Mouse (Mus musculus) cerebellum, postnatal 4 days (tissue): ENCODE measurements around the gene Prss34.

Source experiments
- DNase-seq, 2 experiments: peaks; one replicate each; pipeline ENCODE4 v3.0.0; 2022; ENCODE audit warnings: low spot score in 2 of 2, mixed read lengths in 1 of 2

Gene Prss34

DNA sequence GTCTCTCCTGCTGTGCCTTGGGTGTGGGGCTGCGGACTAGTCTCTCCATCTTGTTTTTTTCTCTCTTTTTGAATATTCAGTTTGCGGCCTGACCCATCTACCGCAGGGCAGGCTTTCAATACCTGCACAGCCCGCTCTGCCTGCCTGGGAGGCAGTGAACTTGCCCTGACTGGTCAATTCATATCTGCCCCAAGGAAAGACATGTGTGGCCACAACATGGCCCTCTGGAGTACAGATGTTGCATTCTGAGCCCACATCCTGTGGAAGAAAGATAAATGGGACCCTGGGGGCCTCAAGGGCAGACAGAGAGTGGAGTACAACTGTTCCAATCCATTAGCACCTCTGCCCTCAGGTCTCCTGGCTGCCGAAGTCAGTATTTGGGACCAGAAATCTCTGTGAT, at the start of gene Prss34:
Gene Prss34 (plus strand): TSS at position 301 of the 400 bp plus-strand sequence.
- no peak for DNase-seq

DNA sequence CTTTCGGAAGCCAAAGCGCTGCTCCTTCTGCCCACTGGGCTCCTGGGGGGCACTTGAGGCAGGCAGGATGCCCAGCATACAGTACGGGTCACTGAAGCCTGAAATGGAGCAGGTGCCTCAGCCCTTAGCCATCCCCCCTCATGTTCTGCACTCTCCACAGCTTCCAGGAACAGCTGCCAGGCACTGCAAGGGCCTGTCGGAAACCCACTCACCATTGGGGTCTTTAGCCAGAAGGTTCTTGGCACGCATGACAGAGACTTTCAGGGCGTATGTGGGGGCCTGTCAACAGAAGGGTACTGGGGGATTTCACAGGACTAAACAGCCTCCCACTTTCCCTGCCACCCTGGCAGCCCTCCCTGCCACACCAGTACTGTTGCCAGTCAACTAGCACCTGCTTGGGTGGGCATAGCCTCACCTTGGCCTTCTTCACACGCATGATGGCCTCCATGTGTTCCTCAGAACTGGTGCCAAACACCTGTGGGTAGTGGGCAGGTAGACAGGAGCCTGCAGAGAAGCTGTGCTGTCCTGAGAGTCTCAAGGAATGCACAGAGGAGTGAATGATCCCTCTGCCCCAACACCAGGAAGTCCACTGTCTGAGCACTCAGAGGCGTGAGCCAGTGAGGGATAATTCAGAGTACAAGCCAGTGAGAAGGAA, 47.9 kb upstream of the Prss34 start:
- DNase-seq = peak in 1 of 2 experiments; percentile 54

GRCm38 (mm10) chr17:25252643-25253042, 45.6 kb upstream of the Prss34 start:
- DNase-seq = no peak

GRCm38 (mm10) chr17:25253760-25254159, 44.4 kb upstream of the Prss34 start:
- DNase-seq = no peak

DNA sequence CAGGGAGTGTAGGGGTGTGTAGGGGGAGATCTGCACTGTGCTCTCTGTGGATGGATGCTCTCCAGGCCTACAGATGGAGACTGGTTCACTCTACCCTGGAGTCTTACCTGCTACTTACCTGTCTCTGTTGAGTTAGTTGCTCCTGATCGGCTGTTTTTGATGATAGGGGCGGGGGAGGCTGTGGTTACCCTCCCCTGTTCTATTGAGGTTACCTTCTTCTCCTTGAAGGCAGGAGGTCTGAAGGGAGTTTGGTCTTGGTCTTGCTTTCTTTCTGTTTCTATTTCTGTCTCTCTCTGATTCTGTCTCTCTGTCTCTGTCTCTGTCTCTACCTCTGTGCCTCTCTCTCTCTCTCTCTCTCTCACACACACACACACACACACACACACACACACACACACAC, 43.1 kb upstream of the Prss34 start:
- DNase-seq = no peak

DNA sequence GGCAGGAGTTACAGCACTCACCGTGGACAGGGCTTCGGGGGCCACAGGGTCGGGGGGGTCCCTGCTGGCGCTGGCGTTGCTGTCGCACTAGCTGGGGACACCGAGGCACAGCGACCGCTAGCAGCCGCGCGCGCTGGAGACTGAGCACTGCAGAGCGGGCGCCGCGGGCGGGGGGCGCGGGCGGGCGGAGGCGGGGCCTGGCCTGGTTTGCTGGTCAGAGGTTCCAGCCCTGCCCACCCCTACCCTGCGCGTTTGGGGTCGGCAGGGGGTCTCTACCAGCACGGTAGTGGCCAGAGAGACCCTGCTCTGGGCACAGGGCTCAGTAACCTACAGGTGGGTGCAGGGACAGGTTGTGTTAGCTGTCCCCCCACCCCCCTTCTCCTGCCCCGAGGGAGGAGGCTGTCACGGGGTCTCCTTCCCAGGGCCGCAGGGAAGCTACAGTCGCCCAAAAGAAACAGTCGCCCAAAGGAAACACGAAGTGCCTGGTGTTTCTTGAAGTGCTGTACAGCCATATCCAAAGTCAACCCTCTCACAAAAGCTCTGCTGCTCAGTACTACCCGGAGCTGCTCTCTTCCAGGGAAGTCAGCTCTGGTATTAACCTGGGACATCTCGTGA, 41.9 kb upstream of the Prss34 start, which contains the start of gene Baiap3:
Gene Baiap3 (minus strand): TSS at position 225 of the 615 bp plus-strand sequence.
- DNase-seq = no peak

DNA sequence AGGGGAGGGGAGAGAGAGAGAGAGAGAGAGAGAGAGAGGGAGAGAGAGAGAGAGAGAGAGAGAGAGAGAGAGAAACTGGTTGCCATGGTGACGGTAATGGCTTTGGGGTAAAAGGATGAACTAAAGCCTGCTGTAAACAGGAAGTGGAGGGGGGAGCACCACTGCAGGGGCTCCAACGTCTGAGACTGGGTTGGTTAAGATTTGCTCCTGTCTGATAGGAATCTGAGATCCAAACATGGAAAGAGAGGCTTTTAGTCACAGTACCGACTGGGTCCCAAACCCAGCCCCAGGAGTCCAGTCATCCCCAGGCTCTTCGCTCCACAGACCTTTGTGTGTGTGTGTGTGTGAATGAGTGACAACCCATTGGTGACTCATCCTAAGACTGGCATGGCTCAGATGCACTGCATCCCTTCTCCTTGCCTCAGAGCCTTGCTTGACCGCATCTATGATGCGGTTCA, 40.4 kb upstream of the Prss34 start:
- no peak for DNase-seq

DNA sequence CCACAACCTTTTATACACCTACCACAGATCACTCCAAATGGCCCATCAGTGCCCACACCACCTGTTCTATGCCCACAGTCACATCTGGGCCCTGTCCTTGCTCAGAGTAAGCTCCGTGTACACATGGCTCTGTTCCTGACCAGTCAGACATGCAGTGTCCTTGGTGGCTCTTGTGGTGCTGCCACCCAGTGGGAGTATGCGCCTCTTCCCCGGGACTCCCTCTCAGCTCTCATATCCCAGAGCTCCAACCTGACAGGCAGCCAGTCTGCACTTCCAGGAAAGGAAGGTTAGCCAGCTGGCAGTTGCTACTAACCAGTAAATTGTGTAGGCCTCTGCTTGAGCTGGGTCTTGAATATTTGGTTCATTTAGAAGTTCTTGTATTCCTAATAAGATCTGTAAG, 33.7 kb upstream of the Prss34 start:
- DNase-seq = no peak

DNA sequence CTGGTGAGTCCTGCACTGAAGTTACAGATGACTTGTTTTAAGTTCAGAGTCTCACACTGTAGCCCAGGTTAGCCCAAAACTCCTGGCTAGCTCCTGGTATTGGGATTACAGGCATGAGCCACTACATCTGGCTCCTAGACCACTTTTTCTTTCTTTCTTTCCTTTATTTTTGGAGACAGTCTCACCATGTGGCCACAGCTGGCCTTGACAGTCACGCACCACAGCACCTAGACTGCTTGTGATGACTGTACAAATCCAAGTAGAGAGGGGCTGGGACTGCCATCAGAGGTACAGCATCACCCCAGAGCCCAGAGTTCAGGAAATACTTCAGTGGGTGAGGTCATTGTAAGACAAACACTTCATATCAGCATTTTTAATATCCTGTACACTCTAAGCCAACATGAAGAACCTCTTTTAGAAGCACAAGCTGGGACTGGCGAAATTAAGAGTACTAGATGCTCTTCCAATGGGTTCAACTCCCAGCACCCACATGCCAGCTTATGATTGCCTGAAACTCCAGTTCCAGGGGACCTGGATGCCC, 27.3 kb upstream of the Prss34 start:
- no peak for DNase-seq

DNA sequence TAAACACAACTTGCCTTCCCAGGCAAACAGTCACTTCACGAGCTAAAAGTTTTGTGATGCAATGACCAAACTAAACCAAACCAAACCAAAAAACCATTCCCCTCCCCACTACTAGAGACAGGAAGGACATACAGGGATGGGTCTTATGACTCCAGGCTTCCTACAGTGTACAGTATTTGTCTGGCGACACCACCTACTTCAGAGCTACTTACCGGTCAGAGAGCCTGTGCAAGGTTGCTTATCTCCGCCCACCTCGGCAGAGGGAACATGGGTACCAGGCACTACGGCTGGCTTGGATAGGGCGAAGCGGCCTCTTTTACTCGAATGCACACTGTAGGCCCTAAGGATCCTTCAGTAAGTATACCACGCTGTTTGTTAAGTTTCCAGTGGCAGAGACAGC, 25.9 kb upstream of the Prss34 start:
- DNase-seq = no peak

DNA sequence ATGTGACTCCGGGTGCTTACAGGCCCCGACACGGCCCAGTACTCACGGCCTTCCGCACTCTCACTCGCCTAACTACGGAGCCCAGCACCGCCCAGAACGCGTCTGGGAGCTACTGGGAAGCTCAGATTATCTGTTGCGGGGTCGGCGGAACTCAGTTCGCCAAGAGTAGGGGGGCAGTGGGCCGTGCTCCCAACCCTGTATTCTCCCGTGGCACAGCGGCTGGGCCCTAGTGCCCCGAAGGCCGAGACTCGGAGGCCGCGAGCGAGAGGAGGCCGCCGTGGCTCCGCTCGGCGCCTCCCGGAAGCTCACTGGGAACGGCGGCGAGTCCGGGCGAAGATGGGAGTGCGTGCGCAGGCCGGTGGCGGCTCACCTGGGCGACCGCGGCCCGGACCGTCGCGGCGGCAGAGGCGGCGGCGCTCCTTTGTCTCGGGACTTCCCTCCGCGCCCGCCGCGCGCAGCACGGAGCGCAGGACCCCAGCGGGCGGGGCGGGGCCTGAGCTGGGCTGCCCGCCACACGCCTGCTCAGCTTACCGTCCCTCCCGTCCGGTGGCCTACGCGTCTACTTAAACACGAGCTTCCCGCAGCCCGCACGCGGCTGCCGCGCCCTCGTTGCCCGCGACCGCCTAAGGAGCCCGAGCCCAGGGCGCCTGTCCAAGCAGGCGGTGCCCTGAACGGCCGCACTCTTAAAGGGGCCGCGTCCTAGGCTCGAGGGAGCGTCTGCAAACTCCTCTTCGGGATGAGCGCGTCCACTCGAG, 25.1 kb upstream of the Prss34 start:
- DNase-seq = peak; percentile 59 to 78

DNA sequence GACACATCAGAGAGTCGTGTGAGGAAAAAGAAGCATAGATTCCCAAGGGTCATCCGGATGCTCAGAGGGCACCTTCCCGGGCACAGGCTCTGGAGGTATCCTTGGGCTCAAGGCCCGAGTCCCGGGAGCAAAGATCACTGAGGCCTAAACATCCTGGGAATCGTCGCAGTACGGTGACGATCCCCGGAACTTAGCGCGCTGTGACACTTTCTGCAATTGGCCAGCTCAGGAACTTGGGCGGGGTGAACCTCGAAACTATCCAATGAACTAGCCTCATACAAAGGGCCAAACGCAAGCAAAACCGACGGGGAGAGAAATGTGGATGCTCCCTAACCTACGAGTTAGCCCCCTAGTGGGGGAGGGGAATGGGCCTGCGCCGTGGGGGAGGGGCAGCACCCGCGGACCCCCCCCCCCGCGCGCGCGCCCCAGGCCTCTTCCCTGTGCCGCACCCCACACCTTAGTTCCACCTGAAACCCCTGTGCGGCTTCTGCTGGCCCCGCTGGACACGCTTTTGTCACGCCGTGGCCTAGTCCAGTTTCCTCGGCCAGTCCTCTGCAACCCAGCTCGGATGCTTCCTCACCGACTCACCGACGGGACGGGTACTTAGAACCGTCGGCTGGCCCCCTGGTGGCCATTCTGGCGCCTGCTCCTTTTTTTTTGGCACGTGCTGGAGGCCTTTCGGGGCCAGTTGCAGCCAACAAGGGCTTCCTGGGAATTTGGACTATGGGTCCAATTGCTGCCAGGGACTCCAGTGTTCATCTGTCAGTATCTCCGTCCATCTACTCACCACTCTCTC, 24.3 kb upstream of the Prss34 start:
- DNase-seq = peak; percentile 85 to 98

GRCm38 (mm10) chr17:25274571-25275346, 23.4 kb upstream of the Prss34 start, which contains the start of gene Ube2i:
Gene Ube2i, minus strand, starts transcription at chr17:25274622.
- no peak for DNase-seq

GRCm38 (mm10) chr17:25275833-25276232, 22.4 kb upstream of the Prss34 start:
- DNase-seq = no peak

- DNase-seq = no peak
These were observed 16.1 kb upstream of the Prss34 start for GRCm38 (mm10) chr17:25282133-25282532.

DNA sequence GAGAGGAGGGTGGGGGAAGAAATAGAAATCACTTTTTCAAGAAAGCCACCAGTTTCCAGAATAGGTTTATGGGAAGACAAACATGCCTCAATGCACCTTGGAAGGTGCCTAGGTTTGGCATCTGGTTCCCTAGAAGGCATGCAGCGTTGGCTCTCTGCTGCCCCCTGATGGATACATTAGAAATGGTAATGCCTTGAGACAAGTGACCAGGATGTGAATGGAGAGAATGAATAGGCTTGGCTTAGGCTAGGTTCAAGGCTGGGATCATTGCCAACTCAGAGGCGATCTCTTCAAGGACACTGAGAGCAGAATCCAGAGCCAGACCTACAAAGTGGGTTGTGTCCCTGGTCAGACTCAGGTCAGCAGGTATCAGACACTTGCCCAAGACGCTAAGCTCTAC, 13.2 kb upstream of the Prss34 start:
- peak; percentile 38 to 80 for DNase-seq

- DNase-seq = peak in 1 of 2 experiments; percentile 56
These were observed 9.4 kb upstream of the Prss34 start for GRCm38 (mm10) chr17:25288842-25289241.

DNA sequence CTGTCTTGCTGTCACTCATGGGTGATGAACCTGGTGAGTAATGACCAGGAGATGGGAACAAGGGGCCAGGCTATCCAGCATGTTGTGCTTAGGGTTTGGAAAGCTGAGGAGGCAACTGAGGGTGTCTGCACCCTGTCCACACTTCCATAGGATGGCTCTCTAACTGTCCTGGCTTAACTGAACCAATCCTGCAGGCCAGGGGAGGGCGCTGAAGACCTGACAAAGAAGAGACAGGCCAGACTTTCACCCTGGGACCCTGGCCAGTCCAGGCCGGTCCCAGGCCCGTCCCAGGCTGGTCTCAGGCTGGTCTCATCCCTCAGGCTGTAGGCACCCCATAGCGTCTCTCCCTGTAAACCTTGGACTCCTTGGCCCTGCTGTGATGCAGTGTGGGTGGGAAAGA, 7.8 kb upstream of the Prss34 start:
- DNase-seq = no peak

DNA sequence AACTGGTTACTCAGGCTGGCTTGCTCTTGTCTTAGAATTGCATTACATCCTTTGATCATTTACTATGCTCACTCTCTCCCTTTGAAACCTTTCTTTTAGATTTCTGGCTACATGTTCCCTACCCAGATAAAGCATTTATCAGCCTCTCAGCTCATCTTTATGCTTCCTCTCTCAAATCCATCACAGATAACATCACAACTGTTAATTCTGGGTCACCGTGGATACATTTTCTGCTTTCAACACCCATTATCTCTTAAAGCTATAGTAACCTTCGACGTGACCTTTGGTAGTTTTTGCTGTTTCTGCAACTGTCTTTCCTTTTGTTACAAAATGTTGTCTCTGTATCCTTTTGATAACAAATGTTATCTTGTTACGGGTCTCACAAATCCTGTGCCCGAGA, 4.7 kb upstream of the Prss34 start:
- no peak for DNase-seq

DNA sequence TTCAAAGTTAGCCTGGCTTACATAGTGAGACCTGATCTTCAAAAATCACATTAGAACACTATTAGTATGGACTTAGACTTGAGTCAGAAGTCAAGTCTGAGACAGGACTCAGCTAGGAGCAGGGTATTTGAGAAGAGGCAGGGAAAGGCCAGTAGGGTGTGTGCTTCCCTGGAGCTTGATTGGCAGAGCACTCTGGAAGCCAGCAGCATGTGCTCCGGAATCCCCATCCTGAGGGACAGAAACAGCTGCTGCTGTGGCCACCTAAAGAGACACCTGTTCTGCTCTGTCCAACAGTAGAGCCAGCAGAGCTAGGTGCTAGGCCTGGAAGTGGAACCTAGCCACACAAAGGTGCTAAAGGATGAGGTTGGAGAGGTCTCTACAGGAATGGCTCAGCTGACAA, 4.1 kb upstream of the Prss34 start:
- no peak for DNase-seq

DNA sequence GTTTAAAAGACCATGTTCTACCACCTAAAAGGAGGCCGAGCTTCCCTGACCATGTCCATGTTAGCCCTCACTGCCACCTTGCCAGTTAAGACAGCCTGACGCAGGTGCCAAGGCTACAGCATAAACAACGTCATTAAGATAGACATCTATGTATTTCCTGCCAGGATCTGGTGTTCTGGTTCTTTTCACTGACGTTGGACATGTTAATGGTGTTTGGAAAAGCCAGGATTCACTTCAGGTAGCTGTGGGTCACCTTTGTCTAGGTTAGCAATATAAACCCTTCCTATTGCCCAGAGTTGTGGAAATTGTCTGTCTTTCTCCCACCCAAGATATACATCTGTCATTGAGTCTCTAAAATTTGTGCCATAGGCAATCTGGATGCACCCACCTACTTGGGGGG, 10.2 kb downstream of the Prss34 start, which contains the start of gene Prss28:
Gene Prss28 (plus strand): TSS at position 301 of the 400 bp plus-strand sequence.
- DNase-seq = no peak
